Mouse (Mus musculus): Measurements from ENCODE around the gene Cd48.

- TF ChIP-seq CTCF (IDR thresholded peaks at IDR 0.05; ENCODE audit: low read depth) (no peak), EP300 (IDR thresholded peaks at IDR 0.05; ENCODE audit: low read depth) (no peak)
Measured at GRCm38 (mm10) chr1:171734898-171735297, 53.1 kb downstream of the Cd48 start.
